Mouse (Mus musculus) ES-CJ7 (cell line): ENCODE measurements around the gene Lamtor2.

Experiments used
- DNase-seq: peaks from one replicate; pipeline ENCODE4 v3.0.0; 2011; ENCODE audit warnings: low read depth, low spot score

Gene Lamtor2

GRCm38 (mm10) chr3:88568615-88569014, 15.7 kb upstream of the Lamtor2 start:
- DNase-seq = no peak

GRCm38 (mm10) chr3:88567892-88568291, 15.0 kb upstream of the Lamtor2 start:
- DNase-seq = peak; percentile 69

- DNase-seq = no peak
Measured at GRCm38 (mm10) chr3:88566536-88567061, 13.7 kb upstream of the Lamtor2 start.

- no peak for DNase-seq
Measured at GRCm38 (mm10) chr3:88566116-88566515, 13.2 kb upstream of the Lamtor2 start.

GRCm38 (mm10) chr3:88563966-88564365, 11.1 kb upstream of the Lamtor2 start:
- DNase-seq = no peak

- no peak for DNase-seq
Measured at GRCm38 (mm10) chr3:88563442-88563841, 10.6 kb upstream of the Lamtor2 start.

- peak; percentile 60 for DNase-seq
Measured at GRCm38 (mm10) chr3:88561989-88562388, 9.1 kb upstream of the Lamtor2 start.

GRCm38 (mm10) chr3:88559596-88559995, 6.7 kb upstream of the Lamtor2 start:
- DNase-seq = no peak

GRCm38 (mm10) chr3:88556616-88557015, 3.7 kb upstream of the Lamtor2 start:
- no peak for DNase-seq

GRCm38 (mm10) chr3:88555731-88556130, 2.9 kb upstream of the Lamtor2 start:
- no peak for DNase-seq

- no peak for DNase-seq
Measured at GRCm38 (mm10) chr3:88555069-88555605, 2.3 kb upstream of the Lamtor2 start.

- DNase-seq = peak; percentile 58
Measured at GRCm38 (mm10) chr3:88553880-88554586, 1.2 kb upstream of the Lamtor2 start.

GRCm38 (mm10) chr3:88553525-88553879, 628 bp upstream of the Lamtor2 start, which contains the start of gene Ubqln4:
Gene Ubqln4, plus strand, starts transcription at chr3:88553758.
- DNase-seq = peak; percentile 82

- DNase-seq = no peak
Measured at GRCm38 (mm10) chr3:88552082-88552645, 710 bp downstream of the Lamtor2 start.

GRCm38 (mm10) chr3:88551586-88551985, 1.3 kb downstream of the Lamtor2 start:
- DNase-seq = no peak

- DNase-seq = no peak
Measured at GRCm38 (mm10) chr3:88548180-88548917, 4.5 kb downstream of the Lamtor2 start, which contains the start of gene Rab25. Gene Rab25, minus strand, starts transcription at chr3:88548300.

- DNase-seq = no peak
Measured at GRCm38 (mm10) chr3:88546674-88547418, 6.0 kb downstream of the Lamtor2 start.

- no peak for DNase-seq
Measured at GRCm38 (mm10) chr3:88544955-88545591, 7.8 kb downstream of the Lamtor2 start.

- peak; percentile 75 for DNase-seq
Measured at GRCm38 (mm10) chr3:88544514-88544913, 8.4 kb downstream of the Lamtor2 start.

GRCm38 (mm10) chr3:88543651-88544410, 9.0 kb downstream of the Lamtor2 start:
- DNase-seq = no peak
